Mouse (Mus musculus) liver, adult 2 months (tissue): ENCODE data around the gene Pygo1.

Experiments
- CTCF ChIP-seq: fragments of 200-500 bp; IDR thresholded peaks from 2 replicates; pipeline ENCODE4 v1.5.1; 2011; ENCODE audit warnings: low read depth, low read length, control low read depth
- POLR2A ChIP-seq: fragments of 200-500 bp; IDR thresholded peaks from 2 replicates; pipeline ENCODE4 v1.6.1; 2011; ENCODE audit warnings: low read length, control low read depth; ENCODE audit not compliant: insufficient read depth; ENCODE audit errors: extremely low read depth

GRCm38 (mm10) chr9:72988706-72989105 is 63.3 kb downstream of the Pygo1 start:
- TF ChIP-seq CTCF (no peak), POLR2A (no peak)
